Mouse (Mus musculus): ENCODE measurements around the gene Adamts17. TPM values are rescaled to one million over a fixed set of nuclear protein-coding genes. Genes with fewer than 3 reads are reported as not detected.

Adamts17 gene
- total and polyA plus RNA-seq, 3 experiments: 0.47 to 1.5 (median 0.51) TPM

DNA sequence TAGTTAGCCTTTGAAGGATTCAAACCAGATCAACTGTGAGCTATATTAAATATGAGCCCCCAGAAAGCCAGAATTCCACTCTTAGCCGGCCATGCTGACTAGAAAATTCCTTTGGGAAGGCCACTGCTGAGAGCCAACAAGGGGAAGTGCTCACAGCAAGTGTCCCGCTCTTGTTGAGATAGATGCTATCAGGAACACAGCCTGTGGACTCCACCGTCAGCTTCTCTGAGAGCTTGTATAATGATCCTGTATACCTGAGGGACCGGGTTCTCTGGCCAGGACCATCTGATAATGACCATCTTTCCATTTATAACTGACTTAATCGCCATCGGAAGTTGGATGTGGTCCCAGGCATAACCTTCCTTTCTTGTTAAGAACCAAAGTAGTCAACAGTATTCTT is 159.3 kb downstream of the Adamts17 start:
- Histone ChIP-seq H3K4me1 (ENCODE audit: control insufficient read depth, insufficient read depth, low read length) (no peaks in the 10 kb centered on the region), H3K36me3 (ENCODE audit: control insufficient read depth, insufficient read depth, low read length) (no peaks in the 10 kb centered on the region), H3K27ac (no peak overlapping the region), H3K27me3 (ENCODE audit: control insufficient read depth, insufficient read depth, low read length) (no peaks in the 10 kb centered on the region), H3K4me3 (no peak overlapping the region), H3K79me2 (replicated peaks; ENCODE audit: control insufficient read depth, insufficient read depth, low read length) (no peaks in the 10 kb centered on the region), H3K9ac (ENCODE audit: low read depth, low read length) (no peak overlapping the region)
- TF ChIP-seq CTCF (IDR thresholded peaks at IDR 0.05) (no peak), POLR2A (IDR thresholded peaks at IDR 0.05; ENCODE audit: insufficient read depth, low read depth, low read length) (no peak), EP300 (IDR thresholded peaks at IDR 0.05; ENCODE audit: insufficient read depth, low read depth, low read length) (no peak)
- 53% methylated on average over 6 of the region's 6 CpGs for WGBS
- intact Hi-C loops (cut with DNase I): no loop called here
- no peak for DNase-seq

DNA sequence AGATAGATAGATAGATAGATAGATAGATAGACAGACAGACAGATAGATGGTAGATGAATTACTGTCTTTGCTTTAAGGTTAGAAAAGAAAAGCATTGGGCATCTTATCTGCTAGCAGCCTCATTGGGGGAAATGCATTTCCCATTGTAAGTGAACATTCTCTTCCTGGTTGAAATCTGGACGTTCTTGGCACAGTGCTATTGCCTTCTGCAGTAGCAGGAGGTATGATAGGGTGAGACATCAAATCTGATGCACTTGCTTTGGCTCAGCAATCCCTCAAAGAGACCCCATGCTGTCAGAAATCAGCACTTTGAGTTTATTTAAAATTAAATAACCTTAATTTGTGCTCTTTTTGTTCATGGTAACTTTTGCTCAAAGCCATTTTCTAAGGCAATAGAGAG is 164.1 kb downstream of the Adamts17 start:
- Histone ChIP-seq H3K4me1 (ENCODE audit: control insufficient read depth, insufficient read depth, low read length) (no peaks in the 10 kb centered on the region), H3K36me3 (ENCODE audit: control insufficient read depth, insufficient read depth, low read length) (no peaks in the 10 kb centered on the region), H3K79me2 (replicated peaks; ENCODE audit: control insufficient read depth, insufficient read depth, low read length) (no peaks in the 10 kb centered on the region), H3K27ac (no peak overlapping the region), H3K27me3 (ENCODE audit: control insufficient read depth, insufficient read depth, low read length) (no peaks in the 10 kb centered on the region), H3K4me3 (no peak overlapping the region), H3K9ac (ENCODE audit: low read depth, low read length) (no peak overlapping the region)
- TF ChIP-seq CTCF (IDR thresholded peaks at IDR 0.05) (no peak), POLR2A (IDR thresholded peaks at IDR 0.05; ENCODE audit: insufficient read depth, low read depth, low read length) (no peak), EP300 (IDR thresholded peaks at IDR 0.05; ENCODE audit: insufficient read depth, low read depth, low read length) (no peak)
- 46% methylated on average over 1 of the region's 1 CpGs for WGBS
- intact Hi-C loops (cut with DNase I): no loop called here
- DNase-seq: no peak

- 94% methylated on average over 5 of the region's 5 CpGs for WGBS
- Histone ChIP-seq H3K9ac (ENCODE audit: low read depth, low read length) (no peak overlapping the region), H3K79me2 (replicated peaks; ENCODE audit: control insufficient read depth, insufficient read depth, low read length) (no peaks in the 10 kb centered on the region), H3K27me3 (ENCODE audit: control insufficient read depth, insufficient read depth, low read length) (no peaks in the 10 kb centered on the region), H3K36me3 (ENCODE audit: control insufficient read depth, insufficient read depth, low read length) (no peaks in the 10 kb centered on the region), H3K4me1 (ENCODE audit: control insufficient read depth, insufficient read depth, low read length) (no peaks in the 10 kb centered on the region), H3K4me3 (no peak overlapping the region), H3K27ac (no peak overlapping the region)
- DNase-seq: no peak
- TF ChIP-seq CTCF (IDR thresholded peaks at IDR 0.05): no peak
- no peak for TF ChIP-seq EP300 (IDR thresholded peaks at IDR 0.05; ENCODE audit: insufficient read depth, low read depth, low read length)
- no peak for TF ChIP-seq POLR2A (IDR thresholded peaks at IDR 0.05; ENCODE audit: insufficient read depth, low read depth, low read length)
- intact Hi-C loops (cut with DNase I): no loop called here
Measured at GRCm38 (mm10) chr7:67004220-67004619, 164.7 kb downstream of the Adamts17 start.

- no peaks in the 10 kb centered on the region for H3K36me3 ChIP-seq (ENCODE audit: control insufficient read depth, insufficient read depth, low read length)
- H3K79me2 ChIP-seq (replicated peaks; ENCODE audit: control insufficient read depth, insufficient read depth, low read length): no peaks in the 10 kb centered on the region
- TF ChIP-seq POLR2A (IDR thresholded peaks at IDR 0.05; ENCODE audit: insufficient read depth, low read depth, low read length): no peak
- TF ChIP-seq CTCF (IDR thresholded peaks at IDR 0.05): no peak
- no peak for TF ChIP-seq EP300 (IDR thresholded peaks at IDR 0.05; ENCODE audit: insufficient read depth, low read depth, low read length)
- H3K4me3 ChIP-seq: no peak overlapping the region
- no peak for DNase-seq
- intact Hi-C loops (cut with DNase I): loop anchor here (2.0 to 5.0 kb wide), 2 partner anchors 15 to 47 kb away; no protein-coding TSS in a partner anchor
- 91% methylated on average over 5 of the region's 5 CpGs for WGBS
- no peaks in the 10 kb centered on the region for H3K27me3 ChIP-seq (ENCODE audit: control insufficient read depth, insufficient read depth, low read length)
- peaks cover 9% of the 10 kb centered on the region for H3K4me1 ChIP-seq (ENCODE audit: control insufficient read depth, insufficient read depth, low read length)
- H3K9ac ChIP-seq (ENCODE audit: low read depth, low read length): no peak overlapping the region
- H3K27ac ChIP-seq: no peak overlapping the region
Measured at GRCm38 (mm10) chr7:67009841-67010240, 170.3 kb downstream of the Adamts17 start.

DNA sequence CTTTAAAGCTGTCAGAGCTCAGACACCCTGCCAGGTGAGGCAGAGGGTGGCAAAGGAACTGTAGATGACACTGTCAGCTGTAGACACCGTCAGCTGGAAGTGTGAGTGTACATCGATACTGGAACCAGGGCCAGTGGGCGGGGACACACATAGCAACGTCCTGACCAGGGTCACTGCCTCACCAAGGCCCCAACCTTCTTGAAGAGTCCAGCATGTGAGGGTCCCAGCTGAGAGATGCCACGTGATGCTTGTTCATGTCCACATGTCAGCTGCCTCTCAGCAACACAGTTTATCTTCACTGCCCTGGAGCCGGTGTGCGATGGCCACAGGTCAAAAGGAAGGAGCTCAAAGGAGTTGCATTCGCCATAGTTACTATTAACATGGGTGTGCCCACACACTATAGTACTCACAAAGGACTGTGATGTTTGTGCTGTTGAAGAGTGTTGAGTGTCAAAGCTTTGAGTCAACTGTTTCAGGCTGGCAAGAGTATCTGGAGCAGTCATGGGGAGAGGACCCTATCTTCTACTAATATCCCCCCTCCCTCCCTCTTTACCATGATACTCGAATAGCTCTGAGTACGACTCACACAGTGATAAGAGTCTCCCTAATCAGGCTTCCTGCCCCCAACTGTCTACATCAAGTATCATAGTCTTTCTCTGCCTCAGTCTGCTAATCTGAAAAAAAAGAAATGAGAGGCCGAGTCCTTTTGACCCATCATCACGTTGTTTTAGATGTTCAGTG is 172.6 kb downstream of the Adamts17 start:
- TF ChIP-seq EP300 (IDR thresholded peaks at IDR 0.05; ENCODE audit: insufficient read depth, low read depth, low read length) (no peak), POLR2A (IDR thresholded peaks at IDR 0.05; ENCODE audit: insufficient read depth, low read depth, low read length) (no peak), CTCF (IDR thresholded peaks at IDR 0.05) (no peak)
- Histone ChIP-seq H3K9ac (ENCODE audit: low read depth, low read length) (no peak overlapping the region), H3K36me3 (ENCODE audit: control insufficient read depth, insufficient read depth, low read length) (no peaks in the 10 kb centered on the region), H3K4me1 (ENCODE audit: control insufficient read depth, insufficient read depth, low read length) (peaks cover 9% of the 10 kb centered on the region), H3K27me3 (ENCODE audit: control insufficient read depth, insufficient read depth, low read length) (no peaks in the 10 kb centered on the region), H3K27ac (no peak overlapping the region), H3K79me2 (replicated peaks; ENCODE audit: control insufficient read depth, insufficient read depth, low read length) (no peaks in the 10 kb centered on the region), H3K4me3 (no peak overlapping the region)
- no peak for DNase-seq
- WGBS: 55% methylated on average over 12 of the region's 12 CpGs
- intact Hi-C loops (cut with DNase I): loop anchor here (5.0 kb wide), 1 partner anchor 45 kb away; no protein-coding TSS in a partner anchor

GRCm38 (mm10) chr7:67013211-67013895 is 173.8 kb downstream of the Adamts17 start:
- peak overlapping the region; percentile 8 for H3K27ac ChIP-seq
- H3K27me3 ChIP-seq (ENCODE audit: control insufficient read depth, insufficient read depth, low read length): no peaks in the 10 kb centered on the region
- peaks cover 9% of the 10 kb centered on the region for H3K4me1 ChIP-seq (ENCODE audit: control insufficient read depth, insufficient read depth, low read length)
- H3K4me3 ChIP-seq: no peak overlapping the region
- no peak for TF ChIP-seq EP300 (IDR thresholded peaks at IDR 0.05; ENCODE audit: insufficient read depth, low read depth, low read length)
- TF ChIP-seq CTCF (IDR thresholded peaks at IDR 0.05): no peak
- no peak for TF ChIP-seq POLR2A (IDR thresholded peaks at IDR 0.05; ENCODE audit: insufficient read depth, low read depth, low read length)
- WGBS: 32% methylated on average over 12 of the region's 12 CpGs
- intact Hi-C loops (cut with DNase I): loop anchor here (5.0 kb wide), 1 partner anchor 44 kb away; no protein-coding TSS in a partner anchor
- DNase-seq: peak; percentile 66 to 71
- no peak overlapping the region for H3K9ac ChIP-seq (ENCODE audit: low read depth, low read length)
- H3K36me3 ChIP-seq (ENCODE audit: control insufficient read depth, insufficient read depth, low read length): no peaks in the 10 kb centered on the region
- no peaks in the 10 kb centered on the region for H3K79me2 ChIP-seq (replicated peaks; ENCODE audit: control insufficient read depth, insufficient read depth, low read length)
